Mouse (Mus musculus) small intestine, adult 2 months (tissue): ENCODE measurements at regions not wholly inside any gene's neighbourhood (a gene's known extent, or its start where the extent isn't known, plus 50 kb on each side); places are given as distances from the start of the nearest gene placed in this dataset.

Experiments used
- H3K27ac ChIP-seq: fragments of 200-500 bp; 2 replicates; pipeline ENCODE4 v1.5.1; 2012; ENCODE audit warnings: low read depth, low read length, control low read depth, inconsistent platforms; ENCODE audit not compliant: insufficient read depth
- H3K27me3 ChIP-seq: fragments of 200-500 bp; 2 replicates; pipeline ENCODE4 v1.6.1; 2012; ENCODE audit warnings: mild to moderate bottlenecking, moderate library complexity, low read length, inconsistent platforms; ENCODE audit not compliant: control insufficient read depth, insufficient read depth
- H3K36me3 ChIP-seq: fragments of 200-500 bp; 2 replicates; pipeline ENCODE4 v1.6.1; 2012; ENCODE audit warnings: mild to moderate bottlenecking, low read length, control low read depth, inconsistent platforms; ENCODE audit not compliant: control insufficient read depth, insufficient read depth
- H3K4me1 ChIP-seq: fragments of 200-500 bp; 2 replicates; pipeline ENCODE4 v1.6.1; 2012; ENCODE audit warnings: low read length, inconsistent platforms, mixed read lengths; ENCODE audit not compliant: control insufficient read depth, insufficient read depth, insufficient read length
- H3K4me3 ChIP-seq: fragments of 200-500 bp; 2 replicates; pipeline ENCODE4 v1.5.1; 2012; ENCODE audit warnings: low read depth, mild to moderate bottlenecking, control low read depth, inconsistent platforms, low read length, moderate library complexity
- CTCF ChIP-seq: fragments of 200-500 bp; IDR thresholded peaks from 2 replicates; pipeline ENCODE4 v1.5.1; 2012; ENCODE audit warnings: low read depth, mild to moderate bottlenecking, control low read depth, inconsistent platforms, low read length, moderate library complexity, mixed read lengths; ENCODE audit not compliant: insufficient replicate concordance, insufficient read length; ENCODE audit errors: extremely low read depth
- POLR2A ChIP-seq: fragments of 200-500 bp; IDR thresholded peaks from 2 replicates; pipeline ENCODE4 v1.6.1; 2012; ENCODE audit warnings: low read depth, mild to moderate bottlenecking, control low read depth, inconsistent platforms, low read length, moderate library complexity
- WGBS: fragments of 180-500 bp; shearing (Covaris S2); methylation state at CpG from one replicate; pipeline ENCODE4 v1.1.7; 2018; 5-methylcytosine and 5-hydroxymethylcytosine counted together

- H3K36me3 ChIP-seq = no peaks in the 10 kb centered on the region
- H3K4me1 ChIP-seq = no peaks in the 10 kb centered on the region
- H3K4me3 ChIP-seq = no peak overlapping the region
- TF ChIP-seq CTCF (no peak), POLR2A (no peak)
- no peaks in the 10 kb centered on the region for H3K27me3 ChIP-seq
- no peak overlapping the region for H3K27ac ChIP-seq
- 86% methylated on average over 1 of the region's 1 CpGs for WGBS
These were observed 249.4 kb downstream of the Mex3b start for GRCm38 (mm10) chr7:83116487-83116886.

- TF ChIP-seq POLR2A (no peak), CTCF (no peak)
These were observed 249.9 kb downstream of the Mex3b start for GRCm38 (mm10) chr7:83117065-83117464.

GRCm38 (mm10) chr7:83126196-83126595, 259.1 kb downstream of the Mex3b start:
- no peaks in the 10 kb centered on the region for H3K4me1 ChIP-seq
- H3K4me3 ChIP-seq = no peak overlapping the region
- WGBS = 60% methylated on average over 4 of the region's 4 CpGs
- no peaks in the 10 kb centered on the region for H3K36me3 ChIP-seq
- H3K27me3 ChIP-seq = no peaks in the 10 kb centered on the region
- H3K27ac ChIP-seq = no peak overlapping the region
- TF ChIP-seq CTCF (no peak), POLR2A (no peak)

More at GRCm38 (mm10) chr7:83117065-83117464, 249.9 kb downstream of the Mex3b start:
- Histone ChIP-seq H3K4me3 (no peak overlapping the region), H3K4me1 (no peaks in the 10 kb centered on the region), H3K27ac (no peak overlapping the region), H3K36me3 (no peaks in the 10 kb centered on the region), H3K27me3 (no peaks in the 10 kb centered on the region)
- 82% methylated on average over 3 of the region's 3 CpGs for WGBS

GRCm38 (mm10) chr7:83140216-83140615, 273.1 kb downstream of the Mex3b start:
- TF ChIP-seq POLR2A = no peak
- TF ChIP-seq CTCF = no peak
- WGBS = 50% methylated on average over 4 of the region's 4 CpGs
- Histone ChIP-seq H3K27me3 (no peaks in the 10 kb centered on the region), H3K36me3 (no peaks in the 10 kb centered on the region), H3K4me3 (no peak overlapping the region), H3K27ac (no peak overlapping the region), H3K4me1 (no peaks in the 10 kb centered on the region)

GRCm38 (mm10) chr7:83140658-83141057, 273.5 kb downstream of the Mex3b start:
- WGBS = 78% methylated on average over 3 of the region's 3 CpGs
- Histone ChIP-seq H3K27me3 (no peaks in the 10 kb centered on the region), H3K27ac (no peak overlapping the region), H3K4me1 (no peaks in the 10 kb centered on the region), H3K4me3 (no peak overlapping the region), H3K36me3 (no peaks in the 10 kb centered on the region)
- no peak for TF ChIP-seq CTCF
- TF ChIP-seq POLR2A = no peak

GRCm38 (mm10) chr7:83144018-83144417, 276.9 kb downstream of the Mex3b start:
- Histone ChIP-seq H3K36me3 (no peaks in the 10 kb centered on the region), H3K4me3 (no peak overlapping the region), H3K4me1 (no peaks in the 10 kb centered on the region), H3K27ac (no peak overlapping the region), H3K27me3 (no peaks in the 10 kb centered on the region)
- WGBS = 67% methylated on average over 5 of the region's 5 CpGs
- TF ChIP-seq CTCF (no peak), POLR2A (no peak)

- 90% methylated on average over 5 of the region's 5 CpGs for WGBS
- Histone ChIP-seq H3K4me3 (no peak overlapping the region), H3K27ac (no peak overlapping the region), H3K36me3 (no peaks in the 10 kb centered on the region), H3K4me1 (no peaks in the 10 kb centered on the region), H3K27me3 (no peaks in the 10 kb centered on the region)
- no peak for TF ChIP-seq POLR2A
These were observed 278.4 kb downstream of the Mex3b start for GRCm38 (mm10) chr7:83145551-83145950.

- H3K4me1 ChIP-seq = no peaks in the 10 kb centered on the region
- no peaks in the 10 kb centered on the region for H3K36me3 ChIP-seq
- no peak overlapping the region for H3K4me3 ChIP-seq
- H3K27me3 ChIP-seq = no peaks in the 10 kb centered on the region
- H3K27ac ChIP-seq = no peak overlapping the region
- 71% methylated on average over 2 of the region's 2 CpGs for WGBS
- TF ChIP-seq POLR2A = no peak
- no peak for TF ChIP-seq CTCF
These were observed 294.1 kb downstream of the Mex3b start for GRCm38 (mm10) chr7:83161226-83161625.
